Mouse (Mus musculus) thymus, postnatal 4 days (tissue): Measurements from ENCODE around the gene Dmp1.

Source experiments
- DNase-seq: peaks from one replicate; pipeline ENCODE4 v3.0.0; 2021

The Dmp1 gene

DNA sequence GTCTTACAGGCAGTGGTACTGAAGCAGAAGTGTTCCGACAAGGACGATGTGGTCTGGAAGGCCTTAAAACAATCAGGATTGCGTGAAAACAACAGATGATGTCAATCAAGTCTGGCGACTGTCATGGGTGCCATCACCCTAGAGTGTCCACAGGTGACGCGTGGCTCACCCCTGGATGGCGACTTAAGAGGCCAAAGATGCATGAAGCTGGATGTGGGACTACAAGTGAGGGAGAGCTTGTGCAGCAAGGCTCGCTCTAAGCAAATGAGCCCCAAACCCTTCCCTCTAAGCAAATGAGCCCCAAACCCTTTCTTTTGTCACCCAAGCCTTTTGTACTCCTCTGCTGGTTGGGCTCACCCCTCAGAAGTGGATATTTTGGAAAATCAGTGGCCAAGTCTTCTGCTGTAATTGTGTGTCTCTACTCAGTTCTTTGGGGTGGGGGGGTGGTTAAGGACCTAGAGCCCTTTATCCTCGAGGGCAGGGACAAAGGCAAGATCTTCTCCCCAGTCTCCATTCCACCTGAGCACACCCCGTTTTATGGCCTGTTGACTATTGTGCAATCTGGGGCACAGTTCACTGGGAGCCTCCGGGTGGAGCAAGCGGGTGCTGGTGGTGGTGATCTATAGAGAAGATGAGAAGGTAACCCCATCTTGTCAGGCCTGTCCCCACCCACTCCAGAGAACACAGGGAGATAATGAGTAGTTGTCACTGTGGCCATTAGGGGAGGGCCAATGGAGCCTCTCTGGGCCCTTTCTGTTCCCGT lies 60.8 kb downstream of the Dmp1 start:
- no peak for DNase-seq
